Mouse (Mus musculus) ES-E14 (cell line): ENCODE measurements around the gene BC048562. TPM values are rescaled to one million over a fixed set of nuclear protein-coding genes. Genes with fewer than 3 reads are reported as not detected.
A peak's percentile ranks its signal among the peaks of the same experiment; 100 is the strongest.

Source experiments
- DNase-seq: peaks from one replicate; pipeline ENCODE4 v3.0.0-alpha.2; 2013; ENCODE audit warnings: low read depth, low spot score
- H3K27ac ChIP-seq: 2 replicates; pipeline ENCODE4 v1.5.1; 2012; ENCODE audit warnings: low read depth, mild to moderate bottlenecking, low read length, moderate library complexity, mixed read lengths; ENCODE audit not compliant: poor library complexity, insufficient read depth, severe bottlenecking
- H3K36me3 ChIP-seq: 2 replicates; pipeline ENCODE4 v1.6.1; 2012; ENCODE audit warnings: mild to moderate bottlenecking, low read length, moderate library complexity, mixed read lengths; ENCODE audit not compliant: control insufficient read depth, poor library complexity, insufficient read depth, severe bottlenecking
- H3K4me1 ChIP-seq, 2 experiments: fragments of 150-350 bp in 1 of 2; sonication (generic) in 1 of 2; 2 replicates each; pipeline ENCODE4 v1.6.1; 2012; ENCODE audit warnings: low read length in 2 of 2, mild to moderate bottlenecking in 1 of 2, mixed read lengths in 1 of 2; ENCODE audit not compliant: control insufficient read depth in 2 of 2, insufficient read depth in 2 of 2, poor library complexity in 1 of 2
- H3K4me3 ChIP-seq, 2 experiments: fragments of 150-350 bp in 1 of 2; sonication (generic) in 1 of 2; 2 replicates each; pipeline ENCODE4 v1.5.1; 2012; ENCODE audit warnings: low read length in 2 of 2, low read depth in 1 of 2, mild to moderate bottlenecking in 1 of 2, mixed read lengths in 1 of 2; ENCODE audit not compliant: insufficient read depth in 1 of 2, poor library complexity in 1 of 2, severe bottlenecking in 1 of 2
- H3K9ac ChIP-seq: 2 replicates; pipeline ENCODE4 v1.6.1; 2012; ENCODE audit warnings: low read depth, mild to moderate bottlenecking, low read length, mixed read lengths; ENCODE audit not compliant: poor library complexity, insufficient read depth, severe bottlenecking
- H3K9me3 ChIP-seq: fragments of 150-350 bp; sonication (generic); 2 replicates; pipeline ENCODE4 v1.6.1; 2012; ENCODE audit warnings: low read depth, mild to moderate bottlenecking, low read length; ENCODE audit not compliant: control insufficient read depth, insufficient read depth
- CHD2 ChIP-seq: IDR thresholded peaks from 2 replicates; pipeline ENCODE4 v1.6.1; 2014; ENCODE audit warnings: mild to moderate bottlenecking, low read depth, low read length, inconsistent platforms
- HCFC1 ChIP-seq: IDR thresholded peaks from 2 replicates; pipeline ENCODE4 v1.6.1; 2012; ENCODE audit warnings: low read length, inconsistent platforms, borderline replicate concordance; ENCODE audit not compliant: insufficient read depth
- MAFK ChIP-seq: IDR thresholded peaks from 2 replicates; pipeline ENCODE4 v1.6.1; 2014; ENCODE audit warnings: mild to moderate bottlenecking, low read depth, low read length, inconsistent platforms; ENCODE audit not compliant: insufficient read depth
- ZC3H11A ChIP-seq: IDR thresholded peaks from 2 replicates; pipeline ENCODE4 v1.6.1; 2012; ENCODE audit warnings: low read depth, mild to moderate bottlenecking, inconsistent platforms, low read length, borderline replicate concordance
- ZNF384 ChIP-seq: IDR thresholded peaks from 2 replicates; pipeline ENCODE4 v1.6.1; 2012; ENCODE audit warnings: low read depth, low read length, inconsistent platforms
- in situ Hi-C, 2 experiments: fragments of 600-800 bp; cut with MboI; formaldehyde crosslinking; loops; one replicate each; pipeline ENCODE4 v1.15.1; 2025; ENCODE audit warnings: low sequenced_read_pairs in 2 of 2, inconsistent platforms in 1 of 2; ENCODE audit not compliant: unreplicated experiment in 2 of 2
- total RNA-seq: library from RNA; depleted of rRNA; stranded (reverse); fragments of 300-350 nt; gene quantifications from 2 replicates; pipeline ENCODE4 v1.2.3, GENCODE M21; 2012

BC048562 gene
- total RNA-seq, 1 experiment: not detected

DNA sequence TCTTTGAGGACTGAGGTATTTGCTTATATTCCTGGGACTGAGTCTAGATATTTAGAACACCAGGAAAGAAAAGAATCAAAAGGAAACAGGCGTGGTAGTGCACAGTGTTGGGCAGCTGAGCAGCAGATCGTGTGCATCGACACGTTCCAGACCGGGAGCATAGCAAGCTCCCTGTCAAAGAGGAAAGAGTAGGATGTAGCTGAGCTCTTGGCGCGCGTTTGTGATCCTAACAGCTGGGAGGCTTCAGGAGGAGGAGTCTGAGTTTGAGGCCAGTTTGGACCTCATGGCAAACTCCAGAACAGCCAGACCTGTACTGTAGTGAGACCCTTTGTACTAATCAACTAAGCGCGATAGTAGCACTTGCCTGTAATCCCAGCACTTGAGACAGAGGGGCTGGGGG lies 25.9 kb downstream of the BC048562 start:
- no peak overlapping the region for H3K27ac ChIP-seq
- no peak for DNase-seq
- TF ChIP-seq ZC3H11A: no peak
- no peak for TF ChIP-seq HCFC1
- TF ChIP-seq ZNF384: no peak
- TF ChIP-seq MAFK: no peak
- TF ChIP-seq CHD2: no peak
- H3K9ac ChIP-seq: peak overlapping the region; percentile 1; the same call in 1 of the 2 replicates
- peaks cover 14% of the 10 kb centered on the region for H3K36me3 ChIP-seq
- peak overlapping the region in 1 of 2 experiments; percentile 8; a peak in 1 of 4 replicates for H3K4me3 ChIP-seq
- H3K4me1 ChIP-seq: peaks cover 0 to 19% of the 10 kb centered on the region in 2 experiments; a peak in 3 of 4 replicates
- in situ Hi-C loops: no loop called here
- H3K9me3 ChIP-seq: no peaks in the 10 kb centered on the region

DNA sequence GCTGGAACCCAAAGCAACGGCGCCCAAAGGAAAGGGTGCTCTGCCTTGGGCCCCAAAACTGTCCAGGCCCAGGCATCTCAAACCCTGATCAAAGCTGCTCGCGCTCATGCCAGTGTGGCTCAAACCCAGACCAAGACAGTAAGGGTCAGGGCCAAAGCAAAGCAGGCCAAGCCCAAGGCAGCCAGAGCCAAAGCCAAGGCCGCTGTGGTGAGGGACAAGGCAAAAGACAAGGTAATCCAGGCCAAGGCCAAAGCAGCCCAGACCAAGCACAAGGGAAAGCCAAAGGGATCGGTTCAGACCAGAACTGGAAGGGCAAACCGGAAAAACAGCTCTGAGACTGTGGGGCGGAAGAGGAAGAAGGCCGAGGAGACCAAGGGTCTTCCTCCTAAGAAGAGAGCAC lies 27.4 kb downstream of the BC048562 start:
- DNase-seq: no peak
- TF ChIP-seq ZC3H11A (no peak), CHD2 (no peak), MAFK (no peak), ZNF384 (no peak), HCFC1 (no peak)
- Histone ChIP-seq H3K36me3 (peaks cover 14% of the 10 kb centered on the region), H3K9ac (peak overlapping the region; percentile 46), H3K9me3 (no peaks in the 10 kb centered on the region), H3K27ac (no peak overlapping the region), H3K4me1 (peaks cover 0 to 16% of the 10 kb centered on the region in 2 experiments; a peak in 3 of 4 replicates), H3K4me3 (peak overlapping the region in 1 of 2 experiments; percentile 10; a peak in 1 of 4 replicates)
- in situ Hi-C loops: no loop called here

DNA sequence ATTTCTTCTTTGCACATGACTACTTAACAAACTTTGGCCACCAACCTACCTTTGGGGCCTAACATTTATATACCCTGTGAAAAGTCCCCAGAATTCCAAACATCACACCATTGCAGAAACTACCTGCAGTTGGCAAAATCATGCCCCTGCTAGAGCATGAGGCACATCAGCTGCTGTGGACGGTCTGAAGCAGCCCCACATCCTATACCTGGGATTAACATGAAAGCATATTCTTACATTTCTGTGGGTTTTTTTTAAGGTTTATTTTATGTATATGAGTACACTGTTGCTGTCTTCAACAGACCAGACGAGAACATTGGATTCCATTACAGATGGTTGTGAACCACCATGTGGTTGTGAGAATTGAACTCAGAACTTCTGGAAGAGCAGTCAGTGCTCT lies 29.9 kb downstream of the BC048562 start:
- no peak overlapping the region for H3K27ac ChIP-seq
- DNase-seq: no peak
- TF ChIP-seq ZNF384 (no peak), MAFK (no peak), CHD2 (no peak), HCFC1 (no peak), ZC3H11A (no peak)
- no peak overlapping the region for H3K4me3 ChIP-seq
- peaks cover 14% of the 10 kb centered on the region for H3K36me3 ChIP-seq
- in situ Hi-C loops: no loop called here
- H3K9ac ChIP-seq: no peak overlapping the region
- H3K4me1 ChIP-seq: peaks cover 0 to 11% of the 10 kb centered on the region in 2 experiments; a peak in 2 of 4 replicates
- H3K9me3 ChIP-seq: no peaks in the 10 kb centered on the region

DNA sequence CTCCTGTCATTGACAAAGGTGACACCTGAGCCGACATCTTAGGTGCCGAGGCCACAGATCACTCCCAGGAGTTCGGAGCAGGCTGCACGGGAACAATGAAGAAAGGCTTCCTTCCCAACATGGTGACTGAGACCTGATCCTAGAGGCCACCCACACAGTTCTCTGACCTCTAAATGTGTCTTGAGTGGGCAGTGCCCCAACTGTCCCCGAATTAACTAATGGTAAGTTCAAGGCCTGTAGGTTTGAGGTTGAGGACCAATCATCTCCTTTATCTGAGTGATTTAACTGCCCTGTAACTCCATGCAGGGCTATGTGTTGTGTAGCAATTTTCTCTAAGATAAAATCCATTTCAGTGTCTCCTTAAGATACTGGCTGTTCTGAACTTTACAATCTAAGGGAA lies 33.1 kb downstream of the BC048562 start:
- TF ChIP-seq CHD2 (no peak), HCFC1 (no peak), ZNF384 (no peak), MAFK (no peak), ZC3H11A (no peak)
- no peak overlapping the region for H3K4me3 ChIP-seq
- peaks cover 4% of the 10 kb centered on the region; the same call in 1 of the 2 replicates for H3K36me3 ChIP-seq
- H3K27ac ChIP-seq: no peak overlapping the region
- no peak overlapping the region for H3K9ac ChIP-seq
- H3K9me3 ChIP-seq: no peaks in the 10 kb centered on the region
- in situ Hi-C loops: no loop called here
- no peak for DNase-seq
- H3K4me1 ChIP-seq: no peaks in the 10 kb centered on the region

DNA sequence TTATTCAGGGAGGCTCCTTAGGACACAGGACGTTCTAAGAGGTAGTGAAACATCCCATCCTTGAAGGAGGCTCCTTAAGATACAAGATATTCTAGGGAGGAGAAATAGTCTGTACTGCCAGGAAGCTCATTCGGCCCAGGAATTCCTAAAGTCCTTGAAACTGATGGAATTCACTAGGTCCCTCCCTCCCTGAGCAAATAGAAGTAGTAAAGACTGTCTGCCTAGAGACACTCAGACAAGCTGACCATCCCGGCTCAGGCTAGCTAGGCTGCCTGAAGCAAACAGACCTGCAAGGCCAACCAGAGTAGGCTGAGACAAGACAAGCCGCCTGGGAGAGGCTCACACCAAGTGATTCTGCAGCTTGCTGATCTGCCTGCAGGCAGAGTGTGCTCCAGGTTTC lies 33.6 kb downstream of the BC048562 start:
- H3K27ac ChIP-seq: no peak overlapping the region
- no peaks in the 10 kb centered on the region for H3K9me3 ChIP-seq
- H3K4me1 ChIP-seq: no peaks in the 10 kb centered on the region
- DNase-seq: no peak
- no peak for TF ChIP-seq HCFC1
- in situ Hi-C loops: no loop called here
- peaks cover 4% of the 10 kb centered on the region; the same call in 1 of the 2 replicates for H3K36me3 ChIP-seq
- H3K4me3 ChIP-seq: no peak overlapping the region
- H3K9ac ChIP-seq: no peak overlapping the region
